Mouse (Mus musculus) thymus, adult 2 months (tissue): ENCODE results near the gene Draxin. TPM values are rescaled to one million over a fixed set of nuclear protein-coding genes. Genes with fewer than 3 reads are reported as not detected.
A peak's percentile ranks its signal among the peaks of the same experiment; 100 is the strongest.

Experiments
- DNase-seq: peaks from one replicate; pipeline ENCODE4 v3.0.0; 2021
- H3K27ac ChIP-seq: fragments of 200-500 bp; 2 replicates; pipeline ENCODE4 v1.5.1; 2012; ENCODE audit warnings: low read length, control low read depth; ENCODE audit not compliant: control insufficient read depth, insufficient read depth
- H3K27me3 ChIP-seq: fragments of 200-500 bp; 2 replicates; pipeline ENCODE4 v1.6.1; 2012; ENCODE audit warnings: mild to moderate bottlenecking, low read length, moderate library complexity, mixed read lengths; ENCODE audit not compliant: control insufficient read depth, insufficient read depth
- H3K36me3 ChIP-seq: fragments of 200-500 bp; 2 replicates; pipeline ENCODE4 v1.6.1; 2012; ENCODE audit warnings: mild to moderate bottlenecking, low read length, moderate library complexity; ENCODE audit not compliant: control insufficient read depth, insufficient read depth
- H3K4me1 ChIP-seq: fragments of 200-500 bp; replicated peaks from 2 replicates; pipeline ENCODE4 v1.6.1; 2012; ENCODE audit warnings: low read length; ENCODE audit not compliant: control insufficient read depth, insufficient read depth
- H3K4me3 ChIP-seq: fragments of 200-500 bp; 2 replicates; pipeline ENCODE4 v1.5.1; 2012; ENCODE audit warnings: mild to moderate bottlenecking, low read length, control low read depth, moderate library complexity; ENCODE audit not compliant: control insufficient read depth, insufficient read depth
- CTCF ChIP-seq: fragments of 200-500 bp; IDR thresholded peaks from 2 replicates; pipeline ENCODE4 v1.5.1; 2012; ENCODE audit warnings: mild to moderate bottlenecking, control low read depth, low read length, moderate library complexity, borderline replicate concordance; ENCODE audit not compliant: control insufficient read depth, poor library complexity, insufficient read depth; ENCODE audit errors: extremely low read depth
- POLR2A ChIP-seq: fragments of 200-500 bp; IDR thresholded peaks from 2 replicates; pipeline ENCODE4 v1.6.1; 2012; ENCODE audit warnings: mild to moderate bottlenecking, low read length, control low read depth, moderate library complexity; ENCODE audit not compliant: control insufficient read depth, poor library complexity, insufficient read depth; ENCODE audit errors: extremely low read depth
- WGBS: fragments of 180-500 bp; shearing (Covaris S2); methylation state at CpG from one replicate; pipeline ENCODE4 v1.1.7; 2018; 5-methylcytosine and 5-hydroxymethylcytosine counted together
- polyA plus RNA-seq: library from polyadenylated mRNA; depleted of rRNA; stranded (reverse); fragments of >200 nt; gene quantifications from 2 replicates; pipeline ENCODE4 v1.2.3, GENCODE M21; 2012

Draxin gene
- polyA plus RNA-seq, 1 experiment: 0.26 TPM

- Histone ChIP-seq H3K36me3 (0 out of 2 replicates have a peak, but pooled peaks cover 3% of the 10 kb centered on the region), H3K4me3 (no peak overlapping the region), H3K27me3 (no peaks in the 10 kb centered on the region), H3K27ac (no peak overlapping the region), H3K4me1 (no peaks in the 10 kb centered on the region)
- 62% methylated on average over 13 of the region's 13 CpGs for WGBS
- DNase-seq: no peak
- no peak for TF ChIP-seq POLR2A
- TF ChIP-seq CTCF: no peak
These were observed 70.1 kb downstream of the Draxin start for GRCm38 (mm10) chr4:148060120-148061085.

GRCm38 (mm10) chr4:148058993-148059392, 71.5 kb downstream of the Draxin start:
- H3K36me3 ChIP-seq: 0 out of 2 replicates have a peak, but pooled peaks cover 3% of the 10 kb centered on the region

GRCm38 (mm10) chr4:148058218-148058819, 72.2 kb downstream of the Draxin start:
- Histone ChIP-seq H3K27me3 (no peaks in the 10 kb centered on the region), H3K4me1 (no peaks in the 10 kb centered on the region), H3K36me3 (0 out of 2 replicates have a peak, but pooled peaks cover 3% of the 10 kb centered on the region), H3K4me3 (no peak overlapping the region), H3K27ac (no peak overlapping the region)
- no peak for DNase-seq
- 95% methylated on average over 9 of the region's 9 CpGs for whole genome bisulfite sequencing
- TF ChIP-seq POLR2A (no peak), CTCF (no peak)

More at GRCm38 (mm10) chr4:148058993-148059392, 71.5 kb downstream of the Draxin start:
- Histone ChIP-seq H3K4me1 (no peaks in the 10 kb centered on the region), H3K4me3 (no peak overlapping the region), H3K27me3 (no peaks in the 10 kb centered on the region), H3K27ac (no peak overlapping the region)
- 96% methylated on average over 6 of the region's 6 CpGs for WGBS
- DNase-seq: no peak
- TF ChIP-seq POLR2A: no peak
- no peak for TF ChIP-seq CTCF

- Histone ChIP-seq H3K4me3 (no peak overlapping the region), H3K4me1 (no peaks in the 10 kb centered on the region), H3K36me3 (peaks cover 7% of the 10 kb centered on the region; the same call in 1 of the 2 replicates), H3K27me3 (no peaks in the 10 kb centered on the region), H3K27ac (no peak overlapping the region)
- TF ChIP-seq CTCF (peak; percentile 29; the same call in 1 of the 2 replicates), POLR2A (no peak)
- 78% methylated on average over 5 of the region's 5 CpGs for WGBS
- DNase-seq: no peak
These were observed 72.8 kb downstream of the Draxin start for GRCm38 (mm10) chr4:148057661-148058209.

GRCm38 (mm10) chr4:148056801-148057200, 73.7 kb downstream of the Draxin start:
- Histone ChIP-seq H3K27ac (no peak overlapping the region), H3K4me1 (no peaks in the 10 kb centered on the region), H3K27me3 (no peaks in the 10 kb centered on the region), H3K4me3 (no peak overlapping the region), H3K36me3 (peaks cover 10% of the 10 kb centered on the region; the same call in 1 of the 2 replicates)
- no peak for DNase-seq
- WGBS: 88% methylated on average over 4 of the region's 4 CpGs
- TF ChIP-seq POLR2A: no peak
- no peak for TF ChIP-seq CTCF

GRCm38 (mm10) chr4:148056246-148056645, 74.3 kb downstream of the Draxin start:
- Histone ChIP-seq H3K36me3 (peaks cover 10% of the 10 kb centered on the region; the same call in 1 of the 2 replicates), H3K27ac (no peak overlapping the region), H3K27me3 (no peaks in the 10 kb centered on the region), H3K4me3 (no peak overlapping the region), H3K4me1 (no peaks in the 10 kb centered on the region)
- TF ChIP-seq CTCF: no peak
- 96% methylated on average over 7 of the region's 7 CpGs for WGBS
- no peak for DNase-seq
